Mouse (Mus musculus): ENCODE measurements around the gene Dip2b. TPM values are rescaled to one million over a fixed set of nuclear protein-coding genes. Genes with fewer than 3 reads are reported as not detected.

Gene Dip2b
- polyA plus RNA-seq, 1 experiment from 2014 or later, result 3.0 TPM

GRCm38 (mm10) chr15:100227663-100228534 lies 189.4 kb downstream of the Dip2b start, which contains the start of gene Atf1:
Gene Atf1, plus strand, starts transcription at chr15:100227819.
- Histone ChIP-seq H3K36me3 (ENCODE audit: control insufficient read depth, insufficient read depth) (peaks cover 2% of the 10 kb centered on the region; the same call in 1 of the 2 replicates), H3K27me3 (ENCODE audit: control insufficient read depth, insufficient read depth, low read depth, low read length) (no peaks in the 10 kb centered on the region), H3K9me3 (replicated peaks; ENCODE audit: control insufficient read depth, low read length) (no peaks in the 10 kb centered on the region), H3K27ac (ENCODE audit: low read length) (peak within 1 kb of the TSS; percentile 97), H3K4me3 (ENCODE audit: low read depth, low read length) (peak within 1 kb of the TSS; percentile 87), H3K4me2 (ENCODE audit: low read depth, low read length) (peak within 1 kb of the TSS; percentile 79), H3K4me1 (ENCODE audit: control insufficient read depth, low read depth, low read length) (peaks cover 45% of the 10 kb centered on the region), H3K9ac (ENCODE audit: low read depth, low read length) (peak within 1 kb of the TSS; percentile 95)
- ATAC-seq (ENCODE audit: low read depth), result peak; percentile 72
- WGBS (ENCODE audit: insufficient replicate concordance), result under 1% methylated on average over 77 of the region's 133 CpGs

GRCm38 (mm10) chr15:100228535-100229336 lies 190.3 kb downstream of the Dip2b start:
- Histone ChIP-seq H3K27me3 (ENCODE audit: control insufficient read depth, insufficient read depth, low read depth, low read length) (no peaks in the 10 kb centered on the region), H3K4me1 (ENCODE audit: control insufficient read depth, low read depth, low read length) (peaks cover 45% of the 10 kb centered on the region), H3K4me3 (ENCODE audit: low read depth, low read length) (peak overlapping the region; percentile 87), H3K9ac (ENCODE audit: low read depth, low read length) (peak overlapping the region; percentile 95), H3K27ac (ENCODE audit: low read length) (peak overlapping the region; percentile 97), H3K36me3 (ENCODE audit: control insufficient read depth, insufficient read depth) (peaks cover 11% of the 10 kb centered on the region), H3K4me2 (ENCODE audit: low read depth, low read length) (peak overlapping the region; percentile 79), H3K9me3 (replicated peaks; ENCODE audit: control insufficient read depth, low read length) (no peaks in the 10 kb centered on the region)
- WGBS (ENCODE audit: insufficient replicate concordance), result 3% methylated on average over 16 of the region's 16 CpGs
- ATAC-seq (ENCODE audit: low read depth), result no peak

DNA sequence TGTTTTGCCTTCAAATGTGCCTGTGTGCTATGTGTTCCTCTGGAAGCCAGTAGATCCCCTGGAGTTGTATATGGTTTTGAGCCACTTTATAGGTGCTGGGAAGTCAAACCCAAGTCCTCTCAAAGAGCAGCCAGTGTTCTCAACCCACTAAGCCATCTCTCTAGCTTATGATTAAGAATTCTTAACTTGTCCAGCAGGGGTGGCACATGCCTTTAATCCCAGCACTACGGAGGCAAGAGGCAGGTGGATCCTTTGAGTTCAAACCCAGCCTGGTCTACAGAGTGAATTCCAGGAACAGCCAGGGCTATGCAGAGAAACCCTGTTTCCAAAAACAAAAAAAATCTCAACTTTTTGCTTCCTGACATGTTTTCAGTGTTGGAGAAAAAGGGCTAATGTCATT lies 192.2 kb downstream of the Dip2b start:
- Histone ChIP-seq H3K4me3 (ENCODE audit: low read depth, low read length) (no peak overlapping the region), H3K27me3 (ENCODE audit: control insufficient read depth, insufficient read depth, low read depth, low read length) (no peaks in the 10 kb centered on the region), H3K9ac (ENCODE audit: low read depth, low read length) (no peak overlapping the region), H3K4me1 (ENCODE audit: control insufficient read depth, low read depth, low read length) (peaks cover 47% of the 10 kb centered on the region), H3K36me3 (ENCODE audit: control insufficient read depth, insufficient read depth) (peaks cover 25% of the 10 kb centered on the region), H3K9me3 (replicated peaks; ENCODE audit: control insufficient read depth, low read length) (no peaks in the 10 kb centered on the region), H3K27ac (ENCODE audit: low read length) (peak overlapping the region; percentile 9; the same call in 1 of the 2 replicates), H3K4me2 (ENCODE audit: low read depth, low read length) (no peak overlapping the region)
- WGBS (ENCODE audit: insufficient replicate concordance), result 54% methylated on average over 1 of the region's 1 CpGs
- no peak for ATAC-seq (ENCODE audit: low read depth)

- no peak for ATAC-seq (ENCODE audit: low read depth)
- H3K36me3 ChIP-seq (ENCODE audit: control insufficient read depth, insufficient read depth), result peaks cover 33% of the 10 kb centered on the region
- peaks cover 38% of the 10 kb centered on the region for H3K4me1 ChIP-seq (ENCODE audit: control insufficient read depth, low read depth, low read length)
- no peak overlapping the region for H3K4me3 ChIP-seq (ENCODE audit: low read depth, low read length)
- 65% methylated on average over 14 of the region's 14 CpGs for WGBS (ENCODE audit: insufficient replicate concordance)
- H3K4me2 ChIP-seq (ENCODE audit: low read depth, low read length), result no peak overlapping the region
- H3K9ac ChIP-seq (ENCODE audit: low read depth, low read length), result no peak overlapping the region
- no peaks in the 10 kb centered on the region for H3K27me3 ChIP-seq (ENCODE audit: control insufficient read depth, insufficient read depth, low read depth, low read length)
- no peak overlapping the region for H3K27ac ChIP-seq (ENCODE audit: low read length)
- H3K9me3 ChIP-seq (replicated peaks; ENCODE audit: control insufficient read depth, low read length), result no peaks in the 10 kb centered on the region
Observed at GRCm38 (mm10) chr15:100231616-100232525, 193.4 kb downstream of the Dip2b start.

GRCm38 (mm10) chr15:100235208-100235965 lies 196.9 kb downstream of the Dip2b start:
- Histone ChIP-seq H3K27me3 (ENCODE audit: control insufficient read depth, insufficient read depth, low read depth, low read length) (no peaks in the 10 kb centered on the region), H3K4me2 (ENCODE audit: low read depth, low read length) (no peak overlapping the region), H3K36me3 (ENCODE audit: control insufficient read depth, insufficient read depth) (peaks cover 40% of the 10 kb centered on the region), H3K27ac (ENCODE audit: low read length) (no peak overlapping the region), H3K4me3 (ENCODE audit: low read depth, low read length) (no peak overlapping the region), H3K4me1 (ENCODE audit: control insufficient read depth, low read depth, low read length) (peaks cover 22% of the 10 kb centered on the region), H3K9ac (ENCODE audit: low read depth, low read length) (no peak overlapping the region), H3K9me3 (replicated peaks; ENCODE audit: control insufficient read depth, low read length) (no peaks in the 10 kb centered on the region)
- WGBS (ENCODE audit: insufficient replicate concordance), result 43% methylated on average over 12 of the region's 12 CpGs
- peak; percentile 51; the same call in 1 of the 2 replicates for ATAC-seq (ENCODE audit: low read depth)

DNA sequence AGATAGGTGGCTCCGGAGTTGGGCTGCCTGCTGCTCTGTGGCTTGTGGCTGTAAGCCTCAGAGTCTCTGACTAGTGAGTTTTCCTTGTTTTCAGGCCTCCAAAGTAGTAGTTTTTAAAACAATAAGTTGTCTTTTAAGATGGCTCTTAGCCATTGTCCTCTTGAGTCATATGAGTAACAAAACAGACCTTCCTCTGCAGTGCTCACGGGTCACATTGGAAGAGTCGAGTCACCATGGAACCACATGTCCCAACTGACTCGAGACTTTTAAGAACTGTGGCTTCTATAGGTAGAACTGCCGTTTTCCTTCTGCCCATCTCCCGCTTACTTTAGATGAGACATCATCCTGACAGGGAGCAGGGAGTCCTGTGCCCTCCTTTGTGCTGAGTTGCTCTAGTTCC lies 198.5 kb downstream of the Dip2b start:
- Histone ChIP-seq H3K36me3 (ENCODE audit: control insufficient read depth, insufficient read depth) (peaks cover 47% of the 10 kb centered on the region), H3K4me1 (ENCODE audit: control insufficient read depth, low read depth, low read length) (peaks cover 7% of the 10 kb centered on the region)
- whole genome bisulfite sequencing (ENCODE audit: insufficient replicate concordance), result 69% methylated on average over 6 of the region's 6 CpGs

DNA sequence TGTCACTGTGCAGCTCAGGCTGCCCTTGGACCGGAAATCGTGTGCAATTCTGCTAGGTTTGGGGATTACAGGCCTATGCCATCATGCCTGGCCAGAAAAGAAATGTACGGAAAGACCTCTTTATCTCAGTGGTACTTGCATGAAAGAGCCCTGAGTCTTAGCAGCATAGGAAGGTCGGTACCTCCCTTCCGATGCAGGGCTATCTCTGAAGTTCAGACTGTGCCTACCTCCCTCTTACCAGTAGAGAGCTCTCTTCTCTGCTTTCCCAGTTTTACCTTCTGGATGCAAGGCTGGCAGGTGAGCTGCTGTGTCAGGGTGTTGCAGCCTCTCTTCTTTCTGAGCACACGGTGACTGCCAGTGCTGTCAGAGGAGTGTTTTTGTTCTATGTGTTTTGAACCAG lies 203.3 kb downstream of the Dip2b start:
- WGBS (ENCODE audit: insufficient replicate concordance), result 78% methylated on average over 6 of the region's 6 CpGs
- peaks cover 29% of the 10 kb centered on the region for H3K36me3 ChIP-seq (ENCODE audit: control insufficient read depth, insufficient read depth)
- H3K9me3 ChIP-seq (replicated peaks; ENCODE audit: control insufficient read depth, low read length), result no peaks in the 10 kb centered on the region
- no peak overlapping the region for H3K4me3 ChIP-seq (ENCODE audit: low read depth, low read length)
- H3K4me1 ChIP-seq (ENCODE audit: control insufficient read depth, low read depth, low read length), result no peaks in the 10 kb centered on the region
- H3K4me2 ChIP-seq (ENCODE audit: low read depth, low read length), result no peak overlapping the region
- ATAC-seq (ENCODE audit: low read depth), result no peak
- H3K9ac ChIP-seq (ENCODE audit: low read depth, low read length), result no peak overlapping the region
- no peaks in the 10 kb centered on the region for H3K27me3 ChIP-seq (ENCODE audit: control insufficient read depth, insufficient read depth, low read depth, low read length)
- no peak overlapping the region for H3K27ac ChIP-seq (ENCODE audit: low read length)

More for the DNA sequence above, 198.5 kb downstream of the Dip2b start:
- Histone ChIP-seq H3K4me3 (ENCODE audit: low read depth, low read length) (no peak overlapping the region), H3K27me3 (ENCODE audit: control insufficient read depth, insufficient read depth, low read depth, low read length) (no peaks in the 10 kb centered on the region), H3K9me3 (replicated peaks; ENCODE audit: control insufficient read depth, low read length) (no peaks in the 10 kb centered on the region), H3K27ac (ENCODE audit: low read length) (no peak overlapping the region), H3K9ac (ENCODE audit: low read depth, low read length) (no peak overlapping the region), H3K4me2 (ENCODE audit: low read depth, low read length) (no peak overlapping the region)
- no peak for ATAC-seq (ENCODE audit: low read depth)

DNA sequence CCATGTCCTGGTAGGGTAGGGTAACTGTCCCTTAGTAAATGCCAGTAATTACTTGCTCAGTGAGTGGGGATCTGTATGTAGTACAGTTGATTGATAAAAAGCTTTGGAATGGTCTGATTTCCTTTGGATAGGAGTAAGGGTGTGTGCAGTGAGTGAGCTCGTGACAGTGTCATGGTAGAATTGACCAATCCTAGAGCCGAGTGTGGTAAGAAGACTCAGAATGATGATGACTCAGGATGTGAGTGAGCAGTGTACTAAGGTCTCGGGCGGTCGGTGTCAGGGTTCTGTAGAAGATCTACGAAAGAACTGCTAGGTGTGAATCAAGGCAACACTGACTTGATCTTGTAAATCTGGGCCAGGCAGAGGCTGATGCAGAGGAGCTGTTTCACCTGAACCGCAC lies 207.5 kb downstream of the Dip2b start:
- no peaks in the 10 kb centered on the region for H3K9me3 ChIP-seq (replicated peaks; ENCODE audit: control insufficient read depth, low read length)
- H3K27me3 ChIP-seq (ENCODE audit: control insufficient read depth, insufficient read depth, low read depth, low read length), result no peaks in the 10 kb centered on the region
- no peak overlapping the region for H3K27ac ChIP-seq (ENCODE audit: low read length)
- no peak for ATAC-seq (ENCODE audit: low read depth)
- no peaks in the 10 kb centered on the region for H3K4me1 ChIP-seq (ENCODE audit: control insufficient read depth, low read depth, low read length)
- H3K36me3 ChIP-seq (ENCODE audit: control insufficient read depth, insufficient read depth), result peaks cover 46% of the 10 kb centered on the region
- no peak overlapping the region for H3K4me2 ChIP-seq (ENCODE audit: low read depth, low read length)
- H3K9ac ChIP-seq (ENCODE audit: low read depth, low read length), result no peak overlapping the region
- WGBS (ENCODE audit: insufficient replicate concordance), result 90% methylated on average over 7 of the region's 7 CpGs
- H3K4me3 ChIP-seq (ENCODE audit: low read depth, low read length), result no peak overlapping the region
